In genomic region chr11:72735519-72735860, GRCm38 (mm10) we compare ENCODE assay signal across 23 mouse cellular contexts. TPM values are rescaled to one million over a fixed set of nuclear protein-coding genes. Genes with fewer than 3 reads are reported as not detected.
DNase-seq lines count a peak whose midpoint lies in the region; ATAC-seq and TF ChIP-seq lines count a peak whose summit lies in the region.
"Had no signal": no experiment of that assay in that cellular context is flagged by ENCODE, and none has a peak within 500 bp of the region (broad histone marks: within the 10 kb centered on the region; RNA-seq: fewer than 3 reads in every experiment).

No protein-coding gene starts in this region.

- DNase-seq in gastrocnemius, adult 2 months: no peak
- no peak for DNase-seq in gastrocnemius, postnatal 25 days
- no peak for DNase-seq in heart, postnatal 10 days
- DNase-seq in CH12.LX (ENCODE audit: extremely low read depth): no peak
- no peak for DNase-seq in lung, postnatal 25 days (ENCODE audit: low spot score)
- no peak for DNase-seq in hindbrain, embryonic 10.5 days (ENCODE audit: low spot score)
- DNase-seq: adrenal gland, adult 8-10 months; adrenal gland, postnatal 36 days; B cell, adult 2 months; cerebellum, adult 11 months; cerebellum, adult 8-10 months; cerebellum, postnatal 14 days; embryo, embryonic 11 days; kidney, adult 11 months had no signal

- H3K4me3 ChIP-seq in gastrocnemius, adult 2 months: no peak overlapping the region
- no peak overlapping the region for H3K4me3 ChIP-seq in heart, embryonic 11.5 days (ENCODE audit: low read depth, low read length)
- no peak overlapping the region for H3K4me3 ChIP-seq in CH12.LX (replicated peaks in 1 of 3; ENCODE audit: low read depth in 2 of 3, low read length in 2 of 3, poor library complexity in 1 of 3)
- no peak overlapping the region for H3K4me3 ChIP-seq in heart, embryonic 14.5 days (ENCODE audit: control insufficient read depth in 1 of 2, insufficient read depth in 1 of 2, low read depth in 1 of 2, low read length in 2 of 2)
- no peak overlapping the region for H3K4me3 ChIP-seq in hindbrain, embryonic 10.5 days
- H3K4me3 ChIP-seq: embryonic facial prominence, embryonic 15.5 days; erythroblast, embryonic 14.5 days; forebrain, embryonic 10.5 days; hindbrain, embryonic 13.5 days had no signal

- WGBS in heart, embryonic 11.5 days (ENCODE audit: insufficient replicate concordance): 81% methylated on average over 2 of the region's 2 CpGs
- WGBS in heart, embryonic 14.5 days: 70% methylated on average over 2 of the region's 2 CpGs
- WGBS in hindbrain, embryonic 10.5 days: 80% methylated on average over 2 of the region's 2 CpGs

- ATAC-seq in heart, embryonic 11.5 days (replicated peaks; ENCODE audit: insufficient number of reproducible peaks, low FRiP score, low TSS enrichment): no peak
- ATAC-seq in heart, embryonic 14.5 days (ENCODE audit: insufficient number of reproducible peaks, insufficient read depth, low FRiP score, low read depth): no peak
- ATAC-seq: forebrain, embryonic 14.5 days; hindbrain, postnatal 0 days had no signal

- TF ChIP-seq RAD21 in CH12.LX (IDR thresholded peaks at IDR 0.05; ENCODE audit: low read depth, low read length): no peak

- intact Hi-C loops in gastrocnemius, adult 2 months (cut with DNase I): no loop called here
- intact Hi-C loops in heart, postnatal 10 days (cut with DNase I): no loop called here

- no peaks in the 10 kb centered on the region for H3K27me3 ChIP-seq in heart, embryonic 11.5 days (ENCODE audit: control insufficient read depth, insufficient read depth, low read length)
- no peaks in the 10 kb centered on the region for H3K27me3 ChIP-seq in CH12.LX (replicated peaks)
- no peaks in the 10 kb centered on the region for H3K27me3 ChIP-seq in heart, embryonic 14.5 days (ENCODE audit: control insufficient read depth, insufficient read depth, low read length)
- no peaks in the 10 kb centered on the region for H3K27me3 ChIP-seq in hindbrain, embryonic 10.5 days (ENCODE audit: insufficient read depth, poor library complexity, severe bottlenecking)
- H3K27me3 ChIP-seq: embryonic facial prominence, embryonic 15.5 days; hindbrain, embryonic 13.5 days; Patski had no signal

- no peak for TF ChIP-seq EP300 in CH12.LX (IDR thresholded peaks at IDR 0.05; ENCODE audit: low read length)

- no peak overlapping the region for H3K9ac ChIP-seq in heart, embryonic 11.5 days (ENCODE audit: low read depth, low read length)
- H3K9ac ChIP-seq in CH12.LX (ENCODE audit: insufficient read depth, low read depth): no peak overlapping the region
- H3K9ac ChIP-seq in heart, embryonic 14.5 days (ENCODE audit: low read length): no peak overlapping the region
- H3K9ac ChIP-seq: embryonic facial prominence, embryonic 15.5 days; hindbrain, embryonic 13.5 days had no signal

- H3K4me1 ChIP-seq in heart, embryonic 11.5 days (ENCODE audit: control insufficient read depth, insufficient read depth, low read length): peaks cover 8% of the 10 kb centered on the region
- peaks cover 7 to 36% of the 10 kb centered on the region in 2 experiments for H3K4me1 ChIP-seq in CH12.LX (ENCODE audit: control insufficient read depth in 1 of 2, insufficient read depth in 2 of 2)
- H3K4me1 ChIP-seq in heart, embryonic 14.5 days (ENCODE audit: control insufficient read depth in 2 of 2, insufficient read depth in 2 of 2, low read length in 2 of 2): peaks cover 2 to 22% of the 10 kb centered on the region in 2 experiments; a peak in 3 of 4 replicates
- 0 out of 2 replicates have a peak, but pooled peaks cover 8% of the 10 kb centered on the region for H3K4me1 ChIP-seq in hindbrain, embryonic 10.5 days (replicated peaks)
- H3K4me1 ChIP-seq: embryonic facial prominence, embryonic 15.5 days; forebrain, embryonic 10.5 days; hindbrain, embryonic 13.5 days had no signal

- in situ Hi-C loops in CH12.LX (cut with MboI; ENCODE audit: low pct_ligation_motif_present, low pct_unique_long_range_greater_than_20kb, low sequenced_read_pairs): no loop called here

- dilution Hi-C loops in CH12.LX (cut with MboI; ENCODE audit: extremely low pct_ligation_motif_present, extremely low pct_unique_long_range_greater_than_20kb, low sequenced_read_pairs): no loop called here

- no peaks in the 10 kb centered on the region for H3K9me3 ChIP-seq in heart, embryonic 11.5 days (replicated peaks; ENCODE audit: control insufficient read depth, low read length)
- H3K9me3 ChIP-seq in CH12.LX (replicated peaks; ENCODE audit: low read length): no peaks in the 10 kb centered on the region
- H3K9me3 ChIP-seq in heart, embryonic 14.5 days (ENCODE audit: control insufficient read depth, low read length): no peaks in the 10 kb centered on the region
- no peaks in the 10 kb centered on the region for H3K9me3 ChIP-seq in hindbrain, embryonic 10.5 days
- H3K9me3 ChIP-seq: embryonic facial prominence, embryonic 15.5 days; forebrain, embryonic 10.5 days; hindbrain, embryonic 13.5 days had no signal

- H3K79me2 ChIP-seq in CH12.LX (replicated peaks; ENCODE audit: control insufficient read depth, extremely low read depth, insufficient read depth, poor library complexity, severe bottlenecking): peaks cover 5% of the 10 kb centered on the region; the same call in 1 of the 2 replicates

- no peak overlapping the region for H3K4me2 ChIP-seq in heart, embryonic 11.5 days
- H3K4me2 ChIP-seq in CH12.LX (ENCODE audit: insufficient read depth, low read depth, poor library complexity, severe bottlenecking): no peak overlapping the region
- H3K4me2 ChIP-seq in heart, embryonic 14.5 days (ENCODE audit: low read length): no peak overlapping the region
- H3K4me2 ChIP-seq: embryonic facial prominence, embryonic 15.5 days; hindbrain, embryonic 13.5 days had no signal

- TF ChIP-seq CTCF in gastrocnemius, adult 2 months (IDR thresholded peaks at IDR 0.05): no peak
- no peak for TF ChIP-seq CTCF in CH12.LX (conservative IDR thresholded peaks at IDR 0.05 in 1 of 2, IDR thresholded peaks at IDR 0.05 in 1 of 2; ENCODE audit: low read depth in 2 of 2, low read length in 2 of 2)

- H3K36me3 ChIP-seq in heart, embryonic 11.5 days (ENCODE audit: control insufficient read depth, insufficient read depth, low read length): peaks cover 29% of the 10 kb centered on the region
- peaks cover 64 to 84% of the 10 kb centered on the region in 2 experiments for H3K36me3 ChIP-seq in CH12.LX (replicated peaks in 1 of 2; ENCODE audit: control insufficient read depth in 1 of 2, insufficient read depth in 1 of 2, low read length in 1 of 2)
- H3K36me3 ChIP-seq in heart, embryonic 14.5 days (ENCODE audit: control insufficient read depth, insufficient read depth, low read length): peaks cover 68% of the 10 kb centered on the region
- H3K36me3 ChIP-seq in hindbrain, embryonic 10.5 days: peaks cover 80% of the 10 kb centered on the region

- peak overlapping the region; percentile 65 for H3K27ac ChIP-seq in gastrocnemius, adult 2 months
- H3K27ac ChIP-seq in heart, embryonic 11.5 days (ENCODE audit: low read depth, low read length): peak overlapping the region; percentile 79
- H3K27ac ChIP-seq in CH12.LX (ENCODE audit: insufficient read depth, low read depth): peak overlapping the region; percentile 38
- peak overlapping the region; percentile 63 to 79 for H3K27ac ChIP-seq in heart, embryonic 14.5 days (replicated peaks in 1 of 2; ENCODE audit: control insufficient read depth in 1 of 2, insufficient read depth in 1 of 2, low read depth in 2 of 2, low read length in 2 of 2)
- no peak overlapping the region for H3K27ac ChIP-seq in hindbrain, embryonic 10.5 days
- H3K27ac ChIP-seq: embryonic facial prominence, embryonic 15.5 days; forebrain, embryonic 10.5 days; hindbrain, embryonic 13.5 days; hindbrain, postnatal 0 days had no signal

- no peak for TF ChIP-seq POLR2A in CH12.LX (IDR thresholded peaks at IDR 0.05; ENCODE audit: low read depth, low read length)

TF ChIP-seq in CH12.LX, 34 proteins besides CTCF, POLR2A, EP300 and RAD21:
- TF ChIP-seq ZNF384 (IDR thresholded peaks at IDR 0.05; ENCODE audit: low read depth, low read length) (no peak), UBTF (IDR thresholded peaks at IDR 0.05; ENCODE audit: low read depth, low read length) (no peak), CHD2 (IDR thresholded peaks at IDR 0.05; ENCODE audit: low read length) (no peak)

RNA-seq across cellular contexts. Expression of gene Ankfy1, which starts 45.7 kb away (rescaled TPM):
- 10 to 100 TPM in 1 of 2 experiments, 1 to 10 TPM in 1; 8.5 to 10.4 TPM for total RNA-seq in gastrocnemius, adult 2 months (2021)
- 1 to 10 TPM; 8.0 to 9.0 TPM for total RNA-seq in gastrocnemius, postnatal 25 days (2021)
- 24.4 and 25.1 TPM in 2 replicates for polyA plus RNA-seq in heart, embryonic 11.5 days (2014; fragmentation: Nextera tagmentation; extraction: Ambion mirVana)
- 10 to 100 TPM; 26.9 to 28.8 TPM for total RNA-seq in heart, postnatal 10 days (2021)
- 30.4 and 31.5 TPM in 2 replicates for total RNA-seq in CH12.LX (2012; rRNA removed)
- 29.9 and 31.4 TPM in 2 replicates for total RNA-seq in CH12.LX (2014; rRNA removed)
- polyA plus RNA-seq in CH12.LX (2012; ENCODE audit: insufficient read length, low read depth): 32.0 and 37.0 TPM in 2 replicates
- polyA plus RNA-seq in heart, embryonic 14.5 days (2014; fragmentation: Nextera tagmentation; extraction: Ambion mirVana): 25.3 and 25.6 TPM in 2 replicates
- 26.8 and 26.9 TPM in 2 replicates for polyA plus RNA-seq in hindbrain, embryonic 10.5 days (2016; fragmentation: Nextera tagmentation; extraction: Ambion mirVana)
